Mouse (Mus musculus): ENCODE results near the gene Aldh1l1. TPM values are rescaled to one million over a fixed set of nuclear protein-coding genes. Genes with fewer than 3 reads are reported as not detected.

The Aldh1l1 gene
- polyA plus RNA-seq, 1 experiment from 2014 or later: 72.2 TPM

DNA sequence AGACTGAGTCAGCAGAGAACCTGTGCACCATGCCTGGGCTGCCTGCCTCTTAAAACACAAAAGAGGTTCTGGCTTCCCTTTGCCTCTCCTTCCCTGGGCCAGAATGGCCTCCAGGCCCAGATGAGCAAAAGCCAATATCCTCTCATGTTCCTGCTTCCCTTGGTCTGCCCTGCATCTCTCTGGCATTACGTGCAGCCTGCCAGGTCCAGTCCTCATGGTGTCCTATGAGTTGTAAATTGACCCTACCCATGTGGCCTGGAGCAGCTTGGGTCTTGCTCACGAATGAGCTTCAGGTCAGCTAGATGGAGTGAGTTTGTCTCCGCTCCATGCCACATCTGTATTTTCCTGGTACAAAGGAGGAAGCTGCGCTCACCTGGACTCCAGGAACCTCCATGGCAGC, 110.8 kb downstream of the Aldh1l1 start:
- Histone ChIP-seq H3K4me3 (ENCODE audit: low read depth, low read length) (no peak overlapping the region), H3K4me1 (ENCODE audit: control insufficient read depth, insufficient read depth, low read length) (no peaks in the 10 kb centered on the region), H3K36me3 (ENCODE audit: control insufficient read depth, insufficient read depth, low read length) (no peaks in the 10 kb centered on the region), H3K9ac (ENCODE audit: low read depth, low read length) (no peak overlapping the region), H3K9me3 (replicated peaks; ENCODE audit: control insufficient read depth, low read length, poor library complexity, severe bottlenecking) (no peaks in the 10 kb centered on the region), H3K4me2 (ENCODE audit: low read length) (no peak overlapping the region), H3K27me3 (ENCODE audit: control insufficient read depth, insufficient read depth, low read depth, low read length) (no peaks in the 10 kb centered on the region), H3K27ac (ENCODE audit: low read length) (no peak overlapping the region)
- no peak for ATAC-seq
- 92% methylated on average over 4 of the region's 4 CpGs for WGBS

DNA sequence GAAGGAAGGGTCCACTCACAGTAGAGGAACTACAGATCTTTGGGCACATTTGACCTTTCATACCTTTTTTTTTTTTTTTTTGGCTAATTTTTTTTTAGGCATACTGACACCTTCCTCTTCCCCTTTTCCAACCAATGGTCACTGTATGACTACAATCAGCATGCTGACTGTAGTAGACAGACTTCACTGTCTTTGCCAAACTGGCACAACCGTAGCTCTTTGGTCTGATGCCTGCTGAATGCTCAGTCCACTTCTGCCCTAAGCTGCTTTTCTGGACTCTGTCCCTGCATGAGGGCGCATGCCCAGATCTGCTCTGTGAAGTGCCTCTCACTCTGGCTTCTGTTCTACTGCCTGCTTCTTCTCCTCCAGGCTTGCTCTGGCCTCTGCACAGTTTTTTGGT, 111.4 kb downstream of the Aldh1l1 start:
- Histone ChIP-seq H3K9me3 (replicated peaks; ENCODE audit: control insufficient read depth, low read length, poor library complexity, severe bottlenecking) (no peaks in the 10 kb centered on the region), H3K4me3 (ENCODE audit: low read depth, low read length) (no peak overlapping the region), H3K4me1 (ENCODE audit: control insufficient read depth, insufficient read depth, low read length) (no peaks in the 10 kb centered on the region), H3K4me2 (ENCODE audit: low read length) (no peak overlapping the region), H3K9ac (ENCODE audit: low read depth, low read length) (no peak overlapping the region), H3K27me3 (ENCODE audit: control insufficient read depth, insufficient read depth, low read depth, low read length) (no peaks in the 10 kb centered on the region), H3K36me3 (ENCODE audit: control insufficient read depth, insufficient read depth, low read length) (no peaks in the 10 kb centered on the region), H3K27ac (ENCODE audit: low read length) (no peak overlapping the region)
- no peak for ATAC-seq
- WGBS: 87% methylated on average over 2 of the region's 2 CpGs

DNA sequence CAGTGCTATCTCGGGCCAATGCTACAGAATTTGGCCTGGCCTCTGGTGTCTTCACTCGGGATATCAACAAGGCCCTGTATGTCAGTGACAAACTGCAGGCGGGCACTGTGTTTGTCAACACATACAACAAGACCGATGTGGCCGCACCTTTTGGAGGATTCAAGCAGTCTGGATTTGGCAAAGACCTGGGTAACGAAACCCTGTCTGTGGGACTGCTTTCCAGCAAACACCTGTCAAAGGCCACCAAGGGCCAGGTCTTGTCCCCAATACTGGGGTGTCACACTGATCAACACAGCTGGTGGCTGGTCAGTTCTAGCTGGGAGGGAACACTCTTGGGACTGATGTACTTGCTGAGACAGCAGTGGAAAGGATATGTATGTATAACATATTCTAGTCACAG, 112.0 kb downstream of the Aldh1l1 start:
- Histone ChIP-seq H3K36me3 (ENCODE audit: control insufficient read depth, insufficient read depth, low read length) (no peaks in the 10 kb centered on the region), H3K4me2 (ENCODE audit: low read length) (no peak overlapping the region), H3K27me3 (ENCODE audit: control insufficient read depth, insufficient read depth, low read depth, low read length) (no peaks in the 10 kb centered on the region), H3K9me3 (replicated peaks; ENCODE audit: control insufficient read depth, low read length, poor library complexity, severe bottlenecking) (no peaks in the 10 kb centered on the region), H3K27ac (ENCODE audit: low read length) (no peak overlapping the region), H3K9ac (ENCODE audit: low read depth, low read length) (no peak overlapping the region), H3K4me3 (ENCODE audit: low read depth, low read length) (no peak overlapping the region), H3K4me1 (ENCODE audit: control insufficient read depth, insufficient read depth, low read length) (no peaks in the 10 kb centered on the region)
- WGBS: 88% methylated on average over 6 of the region's 6 CpGs
- no peak for ATAC-seq

DNA sequence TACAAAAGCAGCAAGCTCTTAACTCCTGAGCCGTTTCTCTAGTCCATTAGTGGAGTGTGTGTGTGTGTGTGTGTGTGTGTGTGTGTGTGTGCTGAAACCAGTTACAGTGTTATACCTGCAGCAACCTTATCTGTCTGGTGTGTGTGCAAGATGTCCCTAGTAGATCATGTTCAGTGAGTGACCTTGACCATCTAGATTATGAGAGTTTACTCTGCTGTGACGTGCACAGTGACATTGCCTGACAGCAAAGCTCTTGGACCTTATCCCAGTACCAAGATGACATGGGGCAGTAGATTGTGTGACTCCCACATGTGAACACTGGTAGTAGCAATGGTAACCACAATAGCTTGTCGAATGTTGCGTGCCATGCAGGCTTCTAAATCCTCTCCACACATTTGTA, 114.1 kb downstream of the Aldh1l1 start:
- ATAC-seq: no peak
- H3K27me3 ChIP-seq (ENCODE audit: control insufficient read depth, insufficient read depth, low read depth, low read length): no peaks in the 10 kb centered on the region
- H3K4me1 ChIP-seq (ENCODE audit: control insufficient read depth, insufficient read depth, low read length): peaks cover 3% of the 10 kb centered on the region; the same call in 1 of the 2 replicates
- no peak overlapping the region for H3K4me3 ChIP-seq (ENCODE audit: low read depth, low read length)
- no peak overlapping the region for H3K4me2 ChIP-seq (ENCODE audit: low read length)
- WGBS: 80% methylated on average over 4 of the region's 4 CpGs
- H3K9ac ChIP-seq (ENCODE audit: low read depth, low read length): no peak overlapping the region
- H3K27ac ChIP-seq (ENCODE audit: low read length): no peak overlapping the region
- H3K9me3 ChIP-seq (replicated peaks; ENCODE audit: control insufficient read depth, low read length, poor library complexity, severe bottlenecking): no peaks in the 10 kb centered on the region
- no peaks in the 10 kb centered on the region for H3K36me3 ChIP-seq (ENCODE audit: control insufficient read depth, insufficient read depth, low read length)

DNA sequence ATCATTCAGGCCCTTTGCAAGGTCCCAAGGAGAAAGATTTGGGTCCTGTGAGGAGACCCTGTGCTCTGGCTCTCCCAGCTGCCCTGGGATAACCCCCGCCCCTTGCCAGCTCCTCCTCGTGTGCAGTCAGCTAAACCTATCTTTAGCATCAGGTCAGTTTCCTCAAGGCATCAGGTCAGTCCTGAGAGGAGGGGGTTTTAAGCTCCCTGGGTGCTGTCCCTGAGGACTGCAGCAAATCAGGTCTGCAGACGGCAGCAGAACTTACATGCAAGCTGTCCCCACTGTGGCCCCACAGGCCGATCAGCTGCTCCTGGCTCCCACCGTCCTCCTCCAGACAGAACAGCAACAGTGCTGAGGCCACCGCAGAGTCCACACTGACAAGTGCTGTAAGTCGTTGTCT, 115.5 kb downstream of the Aldh1l1 start:
- Histone ChIP-seq H3K9ac (ENCODE audit: low read depth, low read length) (no peak overlapping the region), H3K4me1 (ENCODE audit: control insufficient read depth, insufficient read depth, low read length) (peaks cover 5% of the 10 kb centered on the region; the same call in 1 of the 2 replicates), H3K27ac (ENCODE audit: low read length) (no peak overlapping the region), H3K27me3 (ENCODE audit: control insufficient read depth, insufficient read depth, low read depth, low read length) (no peaks in the 10 kb centered on the region), H3K36me3 (ENCODE audit: control insufficient read depth, insufficient read depth, low read length) (no peaks in the 10 kb centered on the region), H3K9me3 (replicated peaks; ENCODE audit: control insufficient read depth, low read length, poor library complexity, severe bottlenecking) (no peaks in the 10 kb centered on the region), H3K4me2 (ENCODE audit: low read length) (no peak overlapping the region), H3K4me3 (ENCODE audit: low read depth, low read length) (no peak overlapping the region)
- 58% methylated on average over 7 of the region's 7 CpGs for WGBS
- ATAC-seq: no peak

DNA sequence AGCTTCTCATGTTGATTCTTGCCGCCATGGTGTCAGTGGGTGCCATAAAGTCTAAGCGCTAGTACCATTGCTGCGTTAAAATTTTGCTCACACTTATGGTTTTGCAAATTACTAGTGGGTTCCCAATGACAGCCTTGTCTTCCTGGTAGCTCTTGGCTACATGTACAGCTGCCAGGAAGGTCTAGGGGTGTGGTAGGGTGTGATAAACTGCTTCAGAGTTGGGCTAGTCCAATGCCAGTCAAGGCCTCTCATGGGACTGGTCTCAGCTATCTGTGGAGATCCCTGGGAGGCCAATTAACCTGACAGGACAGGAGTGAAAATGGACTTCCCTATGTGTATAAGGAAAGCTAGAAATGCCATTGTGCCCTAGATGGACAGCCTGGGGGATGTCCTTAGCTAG, 116.1 kb downstream of the Aldh1l1 start:
- no peak overlapping the region for H3K4me3 ChIP-seq (ENCODE audit: low read depth, low read length)
- no peaks in the 10 kb centered on the region for H3K9me3 ChIP-seq (replicated peaks; ENCODE audit: control insufficient read depth, low read length, poor library complexity, severe bottlenecking)
- H3K9ac ChIP-seq (ENCODE audit: low read depth, low read length): no peak overlapping the region
- H3K4me1 ChIP-seq (ENCODE audit: control insufficient read depth, insufficient read depth, low read length): peaks cover 5% of the 10 kb centered on the region; the same call in 1 of the 2 replicates
- H3K27me3 ChIP-seq (ENCODE audit: control insufficient read depth, insufficient read depth, low read depth, low read length): no peaks in the 10 kb centered on the region
- H3K4me2 ChIP-seq (ENCODE audit: low read length): no peak overlapping the region
- no peak for ATAC-seq
- H3K36me3 ChIP-seq (ENCODE audit: control insufficient read depth, insufficient read depth, low read length): no peaks in the 10 kb centered on the region
- 93% methylated on average over 3 of the region's 3 CpGs for WGBS
- no peak overlapping the region for H3K27ac ChIP-seq (ENCODE audit: low read length)

DNA sequence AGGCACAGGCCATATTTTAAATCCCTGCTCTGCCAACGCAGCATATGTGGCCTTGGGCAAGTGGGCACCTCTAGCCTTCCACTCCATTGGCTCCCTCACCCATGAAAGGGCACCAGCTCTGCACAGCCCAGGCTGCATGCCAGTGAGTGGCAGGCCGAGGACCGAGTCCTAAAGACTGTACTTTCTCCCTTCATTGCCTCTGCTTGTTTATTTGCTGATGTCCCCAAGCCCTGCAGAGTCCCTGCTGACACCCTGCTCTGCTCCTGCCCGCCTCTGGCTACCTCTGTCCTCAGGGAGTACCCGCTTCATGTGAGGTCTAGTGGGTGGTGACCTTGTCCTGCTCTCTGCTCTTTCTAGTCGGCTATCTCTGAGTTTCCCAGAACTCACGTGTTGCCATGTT, 116.9 kb downstream of the Aldh1l1 start:
- H3K9ac ChIP-seq (ENCODE audit: low read depth, low read length): no peak overlapping the region
- ATAC-seq: no peak

DNA sequence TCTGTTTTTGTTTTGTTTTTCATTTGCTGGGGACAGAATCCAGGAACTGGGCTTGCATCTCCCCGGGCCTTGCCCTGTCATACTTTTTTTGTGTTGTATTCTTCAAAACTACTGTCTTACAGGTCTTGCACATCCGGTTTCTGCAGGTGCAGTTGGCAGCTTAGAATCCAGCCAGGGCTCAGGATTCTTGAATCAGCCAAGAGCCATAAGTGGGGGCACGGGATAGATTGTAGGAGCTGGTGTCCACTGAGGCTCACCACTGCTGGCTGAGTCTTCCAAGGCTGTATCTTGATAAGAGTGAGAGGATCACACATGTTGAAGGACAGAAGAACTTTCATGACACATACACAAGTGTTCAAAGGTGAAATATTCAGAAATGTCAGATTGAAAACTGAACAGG, 117.9 kb downstream of the Aldh1l1 start:
- peak overlapping the region; percentile 70 for H3K4me3 ChIP-seq (ENCODE audit: low read depth, low read length)
- peak; percentile 12; the same call in 1 of the 2 replicates for ATAC-seq
- H3K9me3 ChIP-seq (replicated peaks; ENCODE audit: control insufficient read depth, low read length, poor library complexity, severe bottlenecking): no peaks in the 10 kb centered on the region
- WGBS: 50% methylated on average over 3 of the region's 3 CpGs
- no peak overlapping the region for H3K27ac ChIP-seq (ENCODE audit: low read length)
- no peak overlapping the region for H3K9ac ChIP-seq (ENCODE audit: low read depth, low read length)
- no peaks in the 10 kb centered on the region for H3K36me3 ChIP-seq (ENCODE audit: control insufficient read depth, insufficient read depth, low read length)
- peaks cover 5% of the 10 kb centered on the region; the same call in 1 of the 2 replicates for H3K4me1 ChIP-seq (ENCODE audit: control insufficient read depth, insufficient read depth, low read length)
- H3K27me3 ChIP-seq (ENCODE audit: control insufficient read depth, insufficient read depth, low read depth, low read length): no peaks in the 10 kb centered on the region
- peak overlapping the region; percentile 92 for H3K4me2 ChIP-seq (ENCODE audit: low read length)

More for the DNA sequence above, 116.9 kb downstream of the Aldh1l1 start:
- WGBS: 72% methylated on average over 7 of the region's 7 CpGs
- Histone ChIP-seq H3K4me2 (ENCODE audit: low read length) (no peak overlapping the region), H3K4me1 (ENCODE audit: control insufficient read depth, insufficient read depth, low read length) (peaks cover 5% of the 10 kb centered on the region; the same call in 1 of the 2 replicates), H3K27ac (ENCODE audit: low read length) (no peak overlapping the region), H3K27me3 (ENCODE audit: control insufficient read depth, insufficient read depth, low read depth, low read length) (no peaks in the 10 kb centered on the region), H3K4me3 (ENCODE audit: low read depth, low read length) (no peak overlapping the region), H3K36me3 (ENCODE audit: control insufficient read depth, insufficient read depth, low read length) (no peaks in the 10 kb centered on the region), H3K9me3 (replicated peaks; ENCODE audit: control insufficient read depth, low read length, poor library complexity, severe bottlenecking) (no peaks in the 10 kb centered on the region)

DNA sequence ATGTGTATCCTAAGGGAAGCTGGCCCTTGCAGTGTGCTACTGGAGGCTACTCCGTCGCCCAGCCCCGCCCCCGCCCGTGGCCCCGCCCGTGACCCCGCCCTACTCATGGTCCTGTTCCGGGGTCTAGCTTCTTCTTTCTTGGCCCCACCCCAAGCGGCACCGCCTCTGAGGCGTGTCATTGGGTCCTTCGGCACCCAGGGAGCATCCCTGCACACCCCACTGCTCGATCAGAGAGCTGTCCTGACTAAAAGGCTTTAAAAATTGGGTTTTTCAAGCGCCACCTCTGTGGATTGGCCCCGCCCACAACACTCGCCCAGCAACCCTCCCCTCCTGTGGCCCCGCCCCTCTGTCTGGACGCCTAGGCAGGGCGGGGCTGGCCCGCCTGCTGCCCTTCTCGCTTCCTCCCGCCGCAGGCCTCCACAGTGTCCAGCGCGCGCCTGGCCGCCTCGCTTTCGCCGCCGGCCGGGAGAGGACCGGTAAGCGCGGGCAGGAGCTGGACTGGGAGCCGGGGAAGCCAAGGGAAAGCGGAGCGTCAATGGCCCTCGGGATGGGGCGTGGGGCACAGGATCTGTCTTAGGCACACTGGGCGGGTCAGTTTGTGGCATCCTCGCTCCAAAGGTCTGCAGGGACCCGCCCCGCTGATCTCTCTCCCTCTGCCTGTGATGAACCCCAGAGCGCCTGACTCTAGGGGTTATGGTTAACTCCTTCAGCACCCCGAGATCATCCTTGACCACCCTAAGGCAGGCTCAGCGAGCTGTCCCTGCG, 118.5 kb downstream of the Aldh1l1 start, which contains the start of gene Slc41a3:
TSS of gene Slc41a3 (plus strand) at position 193 of the 765 bp plus-strand sequence.
- peak within 1 kb of the TSS; percentile 70 for H3K4me3 ChIP-seq (ENCODE audit: low read depth, low read length)
- peak; percentile 87 for ATAC-seq
- H3K27ac ChIP-seq (ENCODE audit: low read length): no peak within 1 kb of the TSS
- no peaks in the 10 kb centered on the region for H3K27me3 ChIP-seq (ENCODE audit: control insufficient read depth, insufficient read depth, low read depth, low read length)
- peaks cover 5% of the 10 kb centered on the region; the same call in 1 of the 2 replicates for H3K4me1 ChIP-seq (ENCODE audit: control insufficient read depth, insufficient read depth, low read length)
- no peaks in the 10 kb centered on the region for H3K36me3 ChIP-seq (ENCODE audit: control insufficient read depth, insufficient read depth, low read length)
- WGBS: under 1% methylated on average over 47 of the region's 49 CpGs
- H3K9ac ChIP-seq (ENCODE audit: low read depth, low read length): peak within 1 kb of the TSS; percentile 77
- H3K9me3 ChIP-seq (replicated peaks; ENCODE audit: control insufficient read depth, low read length, poor library complexity, severe bottlenecking): no peaks in the 10 kb centered on the region
- H3K4me2 ChIP-seq (ENCODE audit: low read length): peak within 1 kb of the TSS; percentile 92

All from midbrain, embryonic 16.5 days (tissue).